Mouse (Mus musculus): ENCODE measurements around the gene Lcn8. TPM values are rescaled to one million over a fixed set of nuclear protein-coding genes. Genes with fewer than 3 reads are reported as not detected.
"Not testable (repeated sequence)": the region's sequence is repeated elsewhere in the genome, so short reads cannot be mapped to it uniquely, and the experiment has no call there.

The Lcn8 gene
- total RNA-seq, 2 experiments from 2014 or later, result 0.73 to 0.99 TPM

DNA sequence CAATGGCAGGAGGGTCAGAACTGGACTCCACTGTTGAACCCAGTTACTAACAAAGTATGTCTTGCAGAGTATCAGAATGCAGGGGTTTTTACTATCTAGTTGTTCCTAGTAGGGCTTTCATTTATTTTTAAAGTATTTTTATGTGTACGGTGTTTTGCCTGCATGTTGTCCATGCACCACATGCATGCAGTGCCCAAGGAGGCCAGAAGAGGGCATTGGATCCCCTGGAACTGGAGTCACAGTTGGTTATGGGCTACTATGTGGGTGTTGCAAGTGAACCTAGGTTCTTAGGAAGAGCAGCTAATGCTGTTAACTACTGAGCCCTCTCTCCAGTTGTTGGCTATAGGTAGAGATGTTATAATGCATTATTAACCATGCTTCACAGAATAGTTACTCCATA lies 10.6 kb downstream of the Lcn8 start:
- intact Hi-C loops (cut with DNase I), result no loop called here
- no peak for DNase-seq (ENCODE audit: low spot score)

DNA sequence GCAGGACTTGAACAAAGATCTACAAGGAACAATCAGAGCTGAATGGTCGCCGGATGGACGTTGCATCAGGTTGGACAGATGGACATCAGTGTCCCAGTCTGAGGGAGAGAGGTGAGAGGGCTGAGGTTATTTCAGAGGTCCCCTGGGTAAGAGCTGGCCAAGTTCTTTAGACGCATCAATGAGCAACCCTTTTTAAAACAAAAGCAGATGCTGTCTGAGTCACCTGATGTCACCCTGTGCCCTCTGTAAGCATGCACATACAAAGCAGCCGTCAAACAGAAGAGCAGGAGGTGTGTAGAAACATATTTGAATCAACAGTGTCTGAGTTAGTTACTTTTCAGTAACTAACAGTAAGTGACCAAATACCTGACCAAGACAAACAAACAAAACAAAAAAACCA lies 11.2 kb downstream of the Lcn8 start:
- intact Hi-C loops (cut with DNase I), result no loop called here
- no peak for DNase-seq (ENCODE audit: low spot score)

- intact Hi-C loops (cut with DNase I), result no loop called here
- DNase-seq (ENCODE audit: low spot score), result no peak
Observed at GRCm38 (mm10) chr2:25666516-25666915, 13.6 kb downstream of the Lcn8 start.

GRCm38 (mm10) chr2:25676486-25676885 lies 23.6 kb downstream of the Lcn8 start, which contains the start of gene Lcn6:
Lcn6 (plus strand) TSS chr2:25676786.
- no peak for DNase-seq (ENCODE audit: low spot score)
- intact Hi-C loops (cut with DNase I), result no loop called here

- intact Hi-C loops (cut with DNase I), result no loop called here
- DNase-seq (ENCODE audit: low spot score), result no peak
Observed at GRCm38 (mm10) chr2:25679559-25679958, 26.6 kb downstream of the Lcn8 start.

DNA sequence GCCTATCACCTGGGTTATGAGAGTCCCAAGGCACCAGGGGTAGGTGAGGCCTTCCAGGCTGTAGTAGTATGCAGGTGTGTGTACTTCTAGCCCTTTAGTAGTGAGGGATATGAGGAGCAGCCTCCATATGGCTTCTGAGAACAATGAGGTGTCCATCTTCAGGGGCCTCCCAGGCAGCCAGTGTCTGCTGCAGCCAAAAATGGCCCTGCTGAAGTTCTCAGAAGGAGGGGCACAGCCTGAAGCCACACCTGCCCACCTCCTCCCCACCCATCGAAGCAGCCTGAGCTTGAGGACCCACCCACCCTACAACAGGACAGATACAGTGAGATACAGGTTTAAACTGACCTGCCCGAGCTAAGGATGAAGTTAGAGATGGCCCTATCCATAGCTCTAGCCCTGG lies 29.5 kb downstream of the Lcn8 start, which contains the start of gene Lcn10:
Gene Lcn10 (plus strand): TSS at position 301 of the 400 bp plus-strand sequence.
- no peak for DNase-seq (ENCODE audit: low spot score)
- intact Hi-C loops (cut with DNase I), result no loop called here

- intact Hi-C loops (cut with DNase I), result no loop called here
- no peak for DNase-seq (ENCODE audit: low spot score)
Observed at GRCm38 (mm10) chr2:25686941-25687340, 34.0 kb downstream of the Lcn8 start.

DNA sequence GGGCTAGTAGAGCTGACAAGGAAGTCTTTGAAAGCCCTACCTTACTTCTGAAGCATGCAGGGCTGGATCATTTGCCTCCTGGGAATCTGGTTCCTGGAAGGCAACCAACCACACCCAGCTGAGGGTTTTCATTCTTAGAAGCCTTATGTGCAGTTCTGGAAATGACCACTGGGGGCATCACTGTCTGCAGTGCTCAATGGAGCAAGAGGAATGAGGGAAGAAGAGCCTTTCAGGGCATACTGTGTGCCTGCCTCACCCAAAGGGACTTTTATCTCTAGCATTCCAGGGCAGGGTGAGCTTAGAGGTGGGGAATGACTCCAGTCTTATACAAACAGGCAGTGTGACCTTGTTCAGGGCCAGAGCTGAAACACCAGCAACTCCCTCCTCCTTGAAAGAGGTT lies 41.7 kb downstream of the Lcn8 start:
- DNase-seq (ENCODE audit: low spot score), result peak; percentile 19
- intact Hi-C loops (cut with DNase I), result loop anchor here (5.0 kb wide), 1 partner anchor 38 kb away; no protein-coding TSS in a partner anchor

GRCm38 (mm10) chr2:25696951-25697350 lies 44.0 kb downstream of the Lcn8 start:
- DNase-seq (ENCODE audit: low spot score), result no peak
- intact Hi-C loops (cut with DNase I), result loop anchor here (5.0 kb wide), 1 partner anchor 35 kb away; no protein-coding TSS in a partner anchor

GRCm38 (mm10) chr2:25698696-25699095 lies 45.8 kb downstream of the Lcn8 start:
- no peak for DNase-seq (ENCODE audit: low spot score)
- intact Hi-C loops (cut with DNase I), result loop anchor here (2.0 to 5.0 kb wide), 2 partner anchors 34 to 54 kb away; no protein-coding TSS in a partner anchor

DNA sequence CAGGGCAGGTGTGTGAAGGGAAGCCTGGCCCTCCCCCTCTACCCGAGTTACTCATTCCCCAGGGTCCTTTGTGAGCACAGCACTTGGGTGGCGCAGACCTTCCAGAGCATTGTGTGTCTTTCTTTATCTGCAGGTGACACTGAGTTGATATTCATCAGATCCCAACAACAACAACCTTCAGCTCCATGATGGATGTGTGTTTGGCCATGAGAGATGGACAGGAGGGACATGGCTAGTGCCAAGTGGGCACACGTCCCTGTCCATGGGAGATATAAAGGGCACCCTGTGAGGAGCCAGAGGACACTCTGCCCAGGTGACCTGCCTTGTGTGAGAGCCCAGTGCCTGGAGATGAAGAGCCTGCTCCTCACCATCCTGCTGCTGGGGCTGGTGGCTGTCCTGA lies 46.8 kb downstream of the Lcn8 start, which contains the start of gene Obp2a:
Gene Obp2a (plus strand): TSS at position 301 of the 400 bp plus-strand sequence.
- intact Hi-C loops (cut with DNase I), result loop anchor here (2.0 to 5.0 kb wide), 2 partner anchors 33 to 53 kb away; no protein-coding TSS in a partner anchor
- not testable (repeated sequence) for DNase-seq (ENCODE audit: low spot score)

DNA sequence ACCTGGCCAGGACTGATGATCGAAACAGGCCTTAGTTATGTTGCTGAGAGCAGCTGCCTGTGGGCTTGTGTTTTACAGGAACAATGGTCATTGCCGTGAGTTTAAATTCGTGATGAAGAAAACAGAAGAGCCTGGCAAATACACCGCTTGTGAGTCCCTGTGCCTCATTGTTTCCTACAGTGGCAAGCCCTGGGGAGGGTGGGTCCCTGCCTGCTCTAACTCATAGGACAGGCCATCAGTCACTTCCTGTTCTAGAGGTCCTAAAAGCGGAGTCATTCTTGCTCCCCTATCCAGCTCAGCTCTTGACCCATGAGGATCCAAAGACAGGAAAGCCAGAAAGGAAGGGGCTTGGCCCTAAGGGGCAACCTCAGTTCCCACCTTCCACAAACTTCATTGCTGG lies 48.1 kb downstream of the Lcn8 start:
- DNase-seq (ENCODE audit: low spot score), result no peak
- intact Hi-C loops (cut with DNase I), result no loop called here

GRCm38 (mm10) chr2:25703706-25704105 lies 50.8 kb downstream of the Lcn8 start:
- intact Hi-C loops (cut with DNase I), result no loop called here
- DNase-seq (ENCODE audit: low spot score), result no peak

Other genes with a start within 250 kb of the Lcn8 start
- under 1 TPM in 1 of 2 experiments, not detected in 1; 0.34 TPM for gene Fut7, start 229.9 kb upstream of the Lcn8 start, total RNA-seq (2021)
- gene Abca2, start 224.4 kb upstream of the Lcn8 start, total RNA-seq (2021), result 10 to 100 TPM; 31.2 to 36.2 TPM
- gene Clic3, start 196.3 kb upstream of the Lcn8 start, total RNA-seq (2021), result 1 to 10 TPM; 2.4 to 3.6 TPM
- gene Paxx, start 192.0 kb upstream of the Lcn8 start, total RNA-seq (2021), result 10 to 100 TPM; 17.4 to 20.8 TPM
- gene Ptgds, start 183.1 kb upstream of the Lcn8 start, total RNA-seq (2021), result 100 to 1,000 TPM; 117 to 160 TPM
- gene Lcn12, start 159.2 kb upstream of the Lcn8 start, total RNA-seq (2021), result not detected
- gene Fbxw5, start 152.4 kb upstream of the Lcn8 start, total RNA-seq (2021), result 10 to 100 TPM; 85.7 to 91.2 TPM
- under 1 TPM; 0.73 to 0.75 TPM for gene C8g, start 151.4 kb upstream of the Lcn8 start, total RNA-seq (2021)
- gene Traf2, start 106.2 kb upstream of the Lcn8 start, total RNA-seq (2021), result 10 to 100 TPM; 15.4 to 17.3 TPM
- gene Edf1, start 95.3 kb upstream of the Lcn8 start, total RNA-seq (2021), result 100 to 1,000 TPM; 209 to 218 TPM
- gene Mamdc4, start 78.3 kb upstream of the Lcn8 start, total RNA-seq (2021), result 1 to 10 TPM; 1.3 to 3.2 TPM
- gene Phpt1, start 77.9 kb upstream of the Lcn8 start, total RNA-seq (2021), result 10 to 100 TPM; 63.0 to 70.0 TPM
- under 1 TPM; 0.08 to 0.10 TPM for gene Ajm1, start 71.4 kb upstream of the Lcn8 start, total RNA-seq (2021)
- gene Rabl6, start 44.6 kb upstream of the Lcn8 start, total RNA-seq (2021), result 10 to 100 TPM; 61.8 to 66.1 TPM
- not detected for gene Ccdc183, start 35.4 kb upstream of the Lcn8 start, total RNA-seq (2021)
- 10 to 100 TPM; 27.9 to 31.6 TPM for gene Tmem141, start 31.1 kb upstream of the Lcn8 start, total RNA-seq (2021)
- 1 to 10 TPM; 4.8 to 5.8 TPM for gene Fcna, start 25.1 kb upstream of the Lcn8 start, total RNA-seq (2021)
- not detected for gene Lcn5, start 4.8 kb downstream of the Lcn8 start, total RNA-seq (2021)
- gene Lcn6, start 23.7 kb downstream of the Lcn8 start, total RNA-seq (2021), result not detected
- not detected for gene Lcn10, start 29.6 kb downstream of the Lcn8 start, total RNA-seq (2021)
- gene Obp2a, start 46.9 kb downstream of the Lcn8 start, total RNA-seq (2021), result not detected
- gene Bmyc, start 53.6 kb downstream of the Lcn8 start, total RNA-seq (2021), result 10 to 100 TPM in 1 of 2 experiments, 1 to 10 TPM in 1; 9.7 to 13.7 TPM
- not detected for gene Obp2b, start 83.9 kb downstream of the Lcn8 start, total RNA-seq (2021)
- gene Lcn3, start 112.4 kb downstream of the Lcn8 start, total RNA-seq (2021), result not detected
- gene Lcn11, start 123.9 kb downstream of the Lcn8 start, total RNA-seq (2021), result not detected
- not detected for gene Gm13539, start 129.1 kb downstream of the Lcn8 start, total RNA-seq (2021)
- gene Glt6d1, start 162.7 kb downstream of the Lcn8 start, total RNA-seq (2021), result not detected
- gene Lcn9, start 170.0 kb downstream of the Lcn8 start, total RNA-seq (2021), result not detected
- not detected for gene Sohlh1, start 194.1 kb downstream of the Lcn8 start, total RNA-seq (2021)
- gene Kcnt1, start 210.6 kb downstream of the Lcn8 start, total RNA-seq (2021), result under 1 TPM; 0.25 to 0.36 TPM

Data from heart, postnatal 25 days (tissue).